Mouse (Mus musculus): Measurements from ENCODE around the gene Tmco3. TPM values are rescaled to one million over a fixed set of nuclear protein-coding genes. Genes with fewer than 3 reads are reported as not detected.

The Tmco3 gene
- polyA plus RNA-seq (2014; fragmentation: Illumina TruSeq; extraction: RNeasy Lipid Tissue Mini Kit (QIAGEN cat#74804); ENCODE audit: low read depth, low replicate concordance) = 6.7 TPM

GRCm38 (mm10) chr8:13287692-13288623 is at the start of gene Tmco3, which contains the start of gene Dcun1d2:
Tmco3 (plus strand) TSS chr8:13288190.
Dcun1d2 (minus strand) TSS chr8:13288131.

GRCm38 (mm10) chr8:13254019-13254418 is 34.0 kb upstream of the Tmco3 start, which contains the start of gene Adprhl1:
Adprhl1 (minus strand) TSS chr8:13254162.

GRCm38 (mm10) chr8:13338255-13338860 is 50.4 kb downstream of the Tmco3 start, which contains the start of gene Tfdp1:
Tfdp1 (plus strand) TSS chr8:13338751.

Other genes starting within 250 kb of the Tmco3 start
- gene Proz, start 227.3 kb upstream of the Tmco3 start, polyA plus RNA-seq (2014; fragmentation: Illumina TruSeq; extraction: RNeasy Lipid Tissue Mini Kit (QIAGEN cat#74804); ENCODE audit: low read depth, low replicate concordance) = 154 TPM
- gene Pcid2, start 182.7 kb upstream of the Tmco3 start, polyA plus RNA-seq (2014; fragmentation: Illumina TruSeq; extraction: RNeasy Lipid Tissue Mini Kit (QIAGEN cat#74804); ENCODE audit: low read depth, low replicate concordance) = 5.4 TPM
- 79.7 TPM for gene Cul4a, start 182.6 kb upstream of the Tmco3 start, polyA plus RNA-seq (2014; fragmentation: Illumina TruSeq; extraction: RNeasy Lipid Tissue Mini Kit (QIAGEN cat#74804); ENCODE audit: low read depth, low replicate concordance)
- gene Lamp1, start 129.0 kb upstream of the Tmco3 start, polyA plus RNA-seq (2014; fragmentation: Illumina TruSeq; extraction: RNeasy Lipid Tissue Mini Kit (QIAGEN cat#74804); ENCODE audit: low read depth, low replicate concordance) = 466 TPM
- 11.4 TPM for gene Grtp1, start 87.6 kb upstream of the Tmco3 start, polyA plus RNA-seq (2014; fragmentation: Illumina TruSeq; extraction: RNeasy Lipid Tissue Mini Kit (QIAGEN cat#74804); ENCODE audit: low read depth, low replicate concordance)
- not detected for gene Adprhl1, start 34.0 kb upstream of the Tmco3 start, polyA plus RNA-seq (2014; fragmentation: Illumina TruSeq; extraction: RNeasy Lipid Tissue Mini Kit (QIAGEN cat#74804); ENCODE audit: low read depth, low replicate concordance)
- gene Dcun1d2, start 59 bp upstream of the Tmco3 start, polyA plus RNA-seq (2014; fragmentation: Illumina TruSeq; extraction: RNeasy Lipid Tissue Mini Kit (QIAGEN cat#74804); ENCODE audit: low read depth, low replicate concordance) = 6.8 TPM
- 10.9 TPM for gene Tfdp1, start 50.6 kb downstream of the Tmco3 start, polyA plus RNA-seq (2014; fragmentation: Illumina TruSeq; extraction: RNeasy Lipid Tissue Mini Kit (QIAGEN cat#74804); ENCODE audit: low read depth, low replicate concordance)
- not detected for gene Atp4b, start 108.6 kb downstream of the Tmco3 start, polyA plus RNA-seq (2014; fragmentation: Illumina TruSeq; extraction: RNeasy Lipid Tissue Mini Kit (QIAGEN cat#74804); ENCODE audit: low read depth, low replicate concordance)
- not detected for gene Grk1, start 116.9 kb downstream of the Tmco3 start, polyA plus RNA-seq (2014; fragmentation: Illumina TruSeq; extraction: RNeasy Lipid Tissue Mini Kit (QIAGEN cat#74804); ENCODE audit: low read depth, low replicate concordance)
- not detected for gene Tmem255b, start 147.0 kb downstream of the Tmco3 start, polyA plus RNA-seq (2014; fragmentation: Illumina TruSeq; extraction: RNeasy Lipid Tissue Mini Kit (QIAGEN cat#74804); ENCODE audit: low read depth, low replicate concordance)
- 2.4 TPM for gene Gas6, start 206.3 kb downstream of the Tmco3 start, polyA plus RNA-seq (2014; fragmentation: Illumina TruSeq; extraction: RNeasy Lipid Tissue Mini Kit (QIAGEN cat#74804); ENCODE audit: low read depth, low replicate concordance)